Comparison of ENCODE assay signal across 42 mouse cellular contexts in genomic region chr5:151406276-151406675, GRCm38 (mm10). TPM values are rescaled to one million over a fixed set of nuclear protein-coding genes. Genes with fewer than 3 reads are reported as not detected.
"Had no signal": no experiment of that assay in that cellular context is flagged by ENCODE, and none has a peak within 500 bp of the region (broad histone marks: within the 10 kb centered on the region; RNA-seq: fewer than 3 reads in every experiment).

No protein-coding gene starts in this region.

- H3K4me1 ChIP-seq: liver, embryonic 13.5 days; lung, embryonic 15.5 days; megakaryocyte, embryonic 14.5 days had no signal

- H3K4me3 ChIP-seq: left cerebral cortex, adult 2 months; limb, embryonic 10.5 days; limb, embryonic 12.5 days; limb, embryonic 13.5 days; limb, embryonic 15.5 days; liver, embryonic 12.5 days; liver, embryonic 13.5 days; liver, embryonic 15.5 days; lung, embryonic 15.5 days; megakaryocyte, embryonic 14.5 days; midbrain, embryonic 10.5 days; midbrain, embryonic 12.5 days; midbrain, embryonic 13.5 days; midbrain, embryonic 15.5 days; myocyte had no signal

- H3K4me2 ChIP-seq: limb, embryonic 12.5 days; limb, embryonic 13.5 days; limb, embryonic 15.5 days; liver, embryonic 11.5 days; liver, embryonic 12.5 days; liver, embryonic 13.5 days; liver, embryonic 15.5 days; lung, embryonic 14.5 days; lung, embryonic 15.5 days; midbrain, embryonic 12.5 days; midbrain, embryonic 13.5 days; midbrain, embryonic 15.5 days had no signal

- ATAC-seq: liver, embryonic 12.5 days; lung, postnatal 0 days had no signal

- DNase-seq: left cerebral cortex, postnatal 4 days; liver; liver, embryonic 13.5 days; lung, adult 18-20 months; lung, adult 2 months; lung, embryonic 14.5 days; lung, postnatal 10 days; lung, postnatal 14 days; lung, postnatal 36 days; lung, postnatal 4 days had no signal

- H3K27me3 ChIP-seq: limb, embryonic 12.5 days; limb, embryonic 13.5 days; limb, embryonic 15.5 days; liver, embryonic 12.5 days; liver, embryonic 13.5 days; liver, embryonic 15.5 days; lung, embryonic 15.5 days; megakaryocyte, embryonic 14.5 days; midbrain, embryonic 12.5 days; midbrain, embryonic 13.5 days; midbrain, embryonic 15.5 days had no signal

- H3K27ac ChIP-seq: left cerebral cortex, adult 2 months; limb, embryonic 10.5 days; limb, embryonic 12.5 days; limb, embryonic 13.5 days; limb, embryonic 15.5 days; liver, embryonic 12.5 days; liver, embryonic 13.5 days; liver, embryonic 14.5 days; liver, embryonic 15.5 days; lung, embryonic 15.5 days; macrophage; midbrain, embryonic 10.5 days; midbrain, embryonic 12.5 days had no signal

- H3K9ac ChIP-seq: limb, embryonic 12.5 days; limb, embryonic 13.5 days; limb, embryonic 15.5 days; liver, embryonic 12.5 days; liver, embryonic 13.5 days; liver, embryonic 14.5 days; liver, embryonic 15.5 days; lung, embryonic 14.5 days; lung, embryonic 15.5 days; midbrain, embryonic 12.5 days; midbrain, embryonic 13.5 days; midbrain, embryonic 15.5 days had no signal

- H3K9me3 ChIP-seq: limb, embryonic 10.5 days; limb, embryonic 12.5 days; limb, embryonic 13.5 days; limb, embryonic 15.5 days; liver, embryonic 12.5 days; liver, embryonic 13.5 days; liver, embryonic 15.5 days; lung, embryonic 15.5 days; megakaryocyte, embryonic 14.5 days; midbrain, embryonic 10.5 days; midbrain, embryonic 12.5 days; midbrain, embryonic 13.5 days; midbrain, embryonic 15.5 days had no signal

- H3K36me3 ChIP-seq: limb, embryonic 10.5 days; limb, embryonic 12.5 days; limb, embryonic 13.5 days; limb, embryonic 15.5 days; liver, embryonic 12.5 days; liver, embryonic 13.5 days; liver, embryonic 15.5 days; lung, embryonic 15.5 days; midbrain, embryonic 10.5 days; midbrain, embryonic 12.5 days; midbrain, embryonic 13.5 days; midbrain, embryonic 15.5 days had no signal

RNA-seq across cellular contexts. Expression of gene Gm42906, which starts 21.7 kb away (rescaled TPM):
- total RNA-seq: left cerebral cortex, adult 2 months; left cerebral cortex, adult 8-10 months; left cerebral cortex, postnatal 25 days; left cerebral cortex, postnatal 36 days; left cerebral cortex, postnatal 4 days; megakaryocyte progenitor cell, adult 5-6 weeks; megakaryocyte, adult 5-6 weeks; megakaryocyte-erythroid progenitor cell, adult 5-6 weeks; midbrain, postnatal 0 days; monocyte, adult 5-6 weeks had no signal
- polyA plus RNA-seq: limb, embryonic 10.5 days; limb, embryonic 11.5 days; limb, embryonic 12.5 days; limb, embryonic 13.5 days; limb, embryonic 14.5 days; limb, embryonic 15.5 days; liver, embryonic 11.5 days; liver, embryonic 12.5 days; liver, embryonic 13.5 days; liver, embryonic 14.5 days; liver, embryonic 15.5 days; liver, embryonic 16.5 days; lung, adult 2 months; lung, embryonic 14.5 days; lung, embryonic 15.5 days; lung, embryonic 16.5 days; macrophage; midbrain, embryonic 10.5 days; midbrain, embryonic 12.5 days; midbrain, embryonic 13.5 days; midbrain, embryonic 14.5 days; midbrain, embryonic 15.5 days; midbrain, postnatal 0 days; myocyte; neural tube, embryonic 11.5 days had no signal
